Mouse (Mus musculus): Measurements from ENCODE around the gene Tbc1d20.
A peak's percentile ranks its signal among the peaks of the same experiment; 100 is the strongest.

The Tbc1d20 gene

GRCm38 (mm10) chr2:152327980-152328379, 34.4 kb downstream of the Tbc1d20 start:
- peak; percentile 32 to 45 for DNase-seq

GRCm38 (mm10) chr2:152330858-152331423, 37.3 kb downstream of the Tbc1d20 start:
- no peak for DNase-seq

- DNase-seq, result peak; percentile 89 to 90
Measured at GRCm38 (mm10) chr2:152332101-152332825, 38.6 kb downstream of the Tbc1d20 start, which contains the start of gene Rbck1. Rbck1 (minus strand) TSS chr2:152332653.

- DNase-seq, result no peak
Measured at GRCm38 (mm10) chr2:152333345-152334006, 39.8 kb downstream of the Tbc1d20 start.

GRCm38 (mm10) chr2:152335289-152335820, 41.7 kb downstream of the Tbc1d20 start:
- no peak for DNase-seq

GRCm38 (mm10) chr2:152336856-152337255, 43.2 kb downstream of the Tbc1d20 start:
- DNase-seq, result peak in 1 of 2 experiments; percentile 45

- DNase-seq, result peak; percentile 39 to 41
Measured at GRCm38 (mm10) chr2:152337591-152338212, 44.1 kb downstream of the Tbc1d20 start.

- DNase-seq, result no peak
Measured at GRCm38 (mm10) chr2:152338319-152338718, 44.7 kb downstream of the Tbc1d20 start.

- no peak for DNase-seq
Measured at GRCm38 (mm10) chr2:152339631-152340179, 46.1 kb downstream of the Tbc1d20 start.

- DNase-seq, result peak; percentile 69 to 88
Measured at GRCm38 (mm10) chr2:152343329-152344213, 49.9 kb downstream of the Tbc1d20 start, which contains the start of gene Trib3. Trib3 (minus strand) TSS chr2:152344032.

GRCm38 (mm10) chr2:152344361-152344760, 50.7 kb downstream of the Tbc1d20 start:
- peak in 1 of 2 experiments; percentile 47 for DNase-seq

- DNase-seq, result no peak
Measured at GRCm38 (mm10) chr2:152344909-152345308, 51.3 kb downstream of the Tbc1d20 start.

- no peak for DNase-seq
Measured at GRCm38 (mm10) chr2:152345393-152345792, 51.8 kb downstream of the Tbc1d20 start.

- no peak for DNase-seq
Measured at GRCm38 (mm10) chr2:152346776-152347465, 53.3 kb downstream of the Tbc1d20 start.

GRCm38 (mm10) chr2:152347722-152348121, 54.1 kb downstream of the Tbc1d20 start:
- DNase-seq, result no peak

GRCm38 (mm10) chr2:152349205-152349604, 55.6 kb downstream of the Tbc1d20 start:
- no peak for DNase-seq

- peak; percentile 79 to 84 for DNase-seq
Measured at GRCm38 (mm10) chr2:152349842-152350540, 56.4 kb downstream of the Tbc1d20 start.

GRCm38 (mm10) chr2:152357254-152357653, 63.6 kb downstream of the Tbc1d20 start:
- no peak for DNase-seq

GRCm38 (mm10) chr2:152358977-152359376, 65.3 kb downstream of the Tbc1d20 start:
- DNase-seq, result peak in 1 of 2 experiments; percentile 32

- peak; percentile 62 to 63 for DNase-seq
Measured at GRCm38 (mm10) chr2:152359616-152360015, 66.0 kb downstream of the Tbc1d20 start.
